Mouse (Mus musculus): ENCODE measurements around the gene Tex38. TPM values are rescaled to one million over a fixed set of nuclear protein-coding genes. Genes with fewer than 3 reads are reported as not detected.

Tex38 gene
- not detected in 2 replicates for polyA plus RNA-seq (2011; ENCODE audit: insufficient read length, low read depth, missing spikeins)

GRCm38 (mm10) chr4:115780918-115781317, at the start of gene Tex38:
Tex38 (minus strand) TSS chr4:115781018.
- peaks cover 3% of the 10 kb centered on the region; the same call in 1 of the 2 replicates for H3K4me1 ChIP-seq (ENCODE audit: control insufficient read depth, insufficient read depth, low read length)
- no peak within 1 kb of the TSS for H3K4me3 ChIP-seq (ENCODE audit: insufficient read depth, low read length)
- TF ChIP-seq POLR2A (IDR thresholded peaks at IDR 0.05; ENCODE audit: low read depth, low read length), result no peak
- TF ChIP-seq CTCF (IDR thresholded peaks at IDR 0.05; ENCODE audit: borderline replicate concordance, insufficient read depth, low read length), result no peak
- no peak within 1 kb of the TSS for H3K27ac ChIP-seq (ENCODE audit: insufficient read depth, low read length)

DNA sequence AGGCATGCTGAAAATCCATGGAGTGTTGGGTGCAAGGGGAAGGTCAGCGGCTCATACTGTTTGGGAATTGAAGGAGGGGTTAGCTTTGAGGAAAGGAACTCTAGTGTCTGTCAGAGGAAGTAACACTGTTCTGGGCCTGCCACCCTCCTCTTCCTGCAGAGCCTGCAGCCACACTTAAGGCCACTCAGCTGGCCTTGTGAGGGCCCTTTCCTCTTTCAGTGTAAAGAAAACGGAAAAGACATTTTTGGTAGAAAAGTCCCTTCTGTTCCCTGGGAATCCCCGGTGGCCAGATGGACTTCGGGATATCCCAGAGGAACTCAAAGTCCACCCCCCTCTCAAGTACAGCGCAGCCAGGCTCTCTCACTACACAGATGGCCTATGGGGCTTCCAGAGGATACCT, 49.7 kb upstream of the Tex38 start:
- peaks cover 2% of the 10 kb centered on the region for H3K4me1 ChIP-seq (ENCODE audit: control insufficient read depth, insufficient read depth, low read length)
- H3K27ac ChIP-seq (ENCODE audit: insufficient read depth, low read length), result no peak overlapping the region
- H3K4me3 ChIP-seq (ENCODE audit: insufficient read depth, low read length), result no peak overlapping the region
- TF ChIP-seq POLR2A (IDR thresholded peaks at IDR 0.05; ENCODE audit: low read depth, low read length) (no peak), CTCF (IDR thresholded peaks at IDR 0.05; ENCODE audit: borderline replicate concordance, insufficient read depth, low read length) (no peak)

GRCm38 (mm10) chr4:115828572-115828902, 47.7 kb upstream of the Tex38 start:
- peak overlapping the region; percentile 84 for H3K4me3 ChIP-seq (ENCODE audit: insufficient read depth, low read length)
- H3K27ac ChIP-seq (ENCODE audit: insufficient read depth, low read length), result no peak overlapping the region
- H3K4me1 ChIP-seq (ENCODE audit: control insufficient read depth, insufficient read depth, low read length), result peaks cover 5% of the 10 kb centered on the region
- no peak for TF ChIP-seq POLR2A (IDR thresholded peaks at IDR 0.05; ENCODE audit: low read depth, low read length)

DNA sequence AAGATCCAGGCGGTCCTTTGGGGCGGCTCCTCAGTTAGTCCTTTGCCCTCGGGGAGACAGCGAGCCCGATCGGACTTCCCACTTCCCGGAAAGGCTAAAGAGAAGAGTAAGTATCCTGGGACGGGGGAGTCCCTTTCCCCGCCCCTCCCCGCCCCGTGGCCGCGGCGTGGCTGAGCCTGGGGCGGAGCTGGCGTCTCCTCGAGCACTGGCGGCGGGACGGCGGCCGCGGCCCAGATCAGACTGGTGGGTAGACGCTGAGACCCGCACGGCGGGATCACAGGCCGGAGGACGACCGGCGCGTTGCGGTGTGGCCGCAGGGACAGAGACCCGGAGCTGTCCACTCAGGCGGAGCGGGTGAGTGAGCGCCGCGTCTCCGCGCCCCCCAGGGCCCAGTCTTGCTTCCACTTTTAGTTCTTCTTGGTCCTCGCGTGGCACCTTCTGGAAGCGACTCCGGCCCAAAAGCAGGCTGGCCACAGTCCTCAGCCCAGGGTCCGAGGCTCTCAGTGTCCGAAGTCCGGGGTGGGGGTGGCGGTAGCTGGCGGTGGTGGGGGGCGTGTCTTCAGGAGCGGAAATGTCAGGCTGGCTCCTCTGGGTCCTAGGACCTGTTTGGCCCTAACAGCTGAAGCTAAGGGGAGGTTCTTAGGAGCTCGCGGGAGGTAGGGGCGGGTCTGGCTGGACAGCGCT, 47.2 kb upstream of the Tex38 start, which contains the start of gene Mob3c:
Gene Mob3c (plus strand): TSS at position 205 of the 684 bp plus-strand sequence.
- Histone ChIP-seq H3K4me3 (ENCODE audit: insufficient read depth, low read length) (peak within 1 kb of the TSS; percentile 84), H3K4me1 (ENCODE audit: control insufficient read depth, insufficient read depth, low read length) (peaks cover 5% of the 10 kb centered on the region), H3K27ac (ENCODE audit: insufficient read depth, low read length) (peak within 1 kb of the TSS; percentile 77)
- TF ChIP-seq CTCF (IDR thresholded peaks at IDR 0.05; ENCODE audit: borderline replicate concordance, insufficient read depth, low read length), result no peak
- peak; percentile 75 for TF ChIP-seq POLR2A (IDR thresholded peaks at IDR 0.05; ENCODE audit: low read depth, low read length)

- Histone ChIP-seq H3K4me3 (ENCODE audit: insufficient read depth, low read length) (peak overlapping the region; percentile 84), H3K4me1 (ENCODE audit: control insufficient read depth, insufficient read depth, low read length) (peaks cover 5% of the 10 kb centered on the region), H3K27ac (ENCODE audit: insufficient read depth, low read length) (peak overlapping the region; percentile 23; the same call in 1 of the 2 replicates)
- no peak for TF ChIP-seq POLR2A (IDR thresholded peaks at IDR 0.05; ENCODE audit: low read depth, low read length)
- TF ChIP-seq CTCF (IDR thresholded peaks at IDR 0.05; ENCODE audit: borderline replicate concordance, insufficient read depth, low read length), result no peak
Measured at GRCm38 (mm10) chr4:115827535-115827887, 46.7 kb upstream of the Tex38 start.

GRCm38 (mm10) chr4:115827066-115827465, 46.2 kb upstream of the Tex38 start:
- Histone ChIP-seq H3K4me3 (ENCODE audit: insufficient read depth, low read length) (no peak overlapping the region; the same call in 1 of the 2 replicates), H3K27ac (ENCODE audit: insufficient read depth, low read length) (no peak overlapping the region), H3K4me1 (ENCODE audit: control insufficient read depth, insufficient read depth, low read length) (peaks cover 5% of the 10 kb centered on the region)
- no peak for TF ChIP-seq POLR2A (IDR thresholded peaks at IDR 0.05; ENCODE audit: low read depth, low read length)
- TF ChIP-seq CTCF (IDR thresholded peaks at IDR 0.05; ENCODE audit: borderline replicate concordance, insufficient read depth, low read length), result no peak

GRCm38 (mm10) chr4:115825271-115825670, 44.5 kb upstream of the Tex38 start:
- H3K4me1 ChIP-seq (ENCODE audit: control insufficient read depth, insufficient read depth, low read length), result peaks cover 5% of the 10 kb centered on the region
- peak overlapping the region; percentile 35; the same call in 1 of the 2 replicates for H3K27ac ChIP-seq (ENCODE audit: insufficient read depth, low read length)
- TF ChIP-seq CTCF (IDR thresholded peaks at IDR 0.05; ENCODE audit: borderline replicate concordance, insufficient read depth, low read length), result no peak
- no peak for TF ChIP-seq POLR2A (IDR thresholded peaks at IDR 0.05; ENCODE audit: low read depth, low read length)

GRCm38 (mm10) chr4:115824178-115824577, 43.4 kb upstream of the Tex38 start:
- no peak for TF ChIP-seq CTCF (IDR thresholded peaks at IDR 0.05; ENCODE audit: borderline replicate concordance, insufficient read depth, low read length)
- no peak for TF ChIP-seq POLR2A (IDR thresholded peaks at IDR 0.05; ENCODE audit: low read depth, low read length)
- Histone ChIP-seq H3K4me1 (ENCODE audit: control insufficient read depth, insufficient read depth, low read length) (peaks cover 5% of the 10 kb centered on the region), H3K4me3 (ENCODE audit: insufficient read depth, low read length) (no peak overlapping the region), H3K27ac (ENCODE audit: insufficient read depth, low read length) (no peak overlapping the region)

More at GRCm38 (mm10) chr4:115825271-115825670, 44.5 kb upstream of the Tex38 start:
- no peak overlapping the region for H3K4me3 ChIP-seq (ENCODE audit: insufficient read depth, low read length)

DNA sequence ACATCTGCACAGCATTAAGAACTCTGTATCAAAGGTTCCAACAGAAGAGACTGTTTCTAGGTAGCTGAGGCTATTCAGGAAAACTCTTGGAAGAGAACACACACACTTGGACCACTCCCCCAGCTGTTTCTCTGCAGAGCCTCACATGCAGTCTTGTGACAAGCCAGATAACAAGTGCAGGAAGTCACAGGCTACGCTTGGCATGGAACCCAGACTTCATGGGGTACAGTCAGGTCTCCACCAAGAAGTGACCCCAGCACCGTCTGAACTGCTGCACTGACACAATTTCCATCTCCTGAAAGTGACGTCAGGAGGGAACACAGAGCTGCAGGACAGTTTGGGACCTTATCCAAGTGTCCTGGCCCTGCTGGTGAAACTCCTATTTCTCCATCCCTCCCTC, 41.1 kb upstream of the Tex38 start:
- Histone ChIP-seq H3K4me1 (ENCODE audit: control insufficient read depth, insufficient read depth, low read length) (peaks cover 3% of the 10 kb centered on the region; the same call in 1 of the 2 replicates), H3K27ac (ENCODE audit: insufficient read depth, low read length) (no peak overlapping the region), H3K4me3 (ENCODE audit: insufficient read depth, low read length) (no peak overlapping the region)
- TF ChIP-seq POLR2A (IDR thresholded peaks at IDR 0.05; ENCODE audit: low read depth, low read length), result no peak
- no peak for TF ChIP-seq CTCF (IDR thresholded peaks at IDR 0.05; ENCODE audit: borderline replicate concordance, insufficient read depth, low read length)

GRCm38 (mm10) chr4:115821431-115821830, 40.6 kb upstream of the Tex38 start:
- no peak overlapping the region for H3K27ac ChIP-seq (ENCODE audit: insufficient read depth, low read length)
- no peak overlapping the region for H3K4me3 ChIP-seq (ENCODE audit: insufficient read depth, low read length)
- H3K4me1 ChIP-seq (ENCODE audit: control insufficient read depth, insufficient read depth, low read length), result peaks cover 3% of the 10 kb centered on the region; the same call in 1 of the 2 replicates
- TF ChIP-seq CTCF (IDR thresholded peaks at IDR 0.05; ENCODE audit: borderline replicate concordance, insufficient read depth, low read length), result no peak
- no peak for TF ChIP-seq POLR2A (IDR thresholded peaks at IDR 0.05; ENCODE audit: low read depth, low read length)

Data from embryonic fibroblast, embryonic 13.5 days (primary cell).